Mouse (Mus musculus): ENCODE measurements at regions not wholly inside any gene's neighbourhood (a gene's known extent, or its start where the extent isn't known, plus 50 kb on each side); places are given as distances from the start of the nearest gene placed in this dataset.

DNA sequence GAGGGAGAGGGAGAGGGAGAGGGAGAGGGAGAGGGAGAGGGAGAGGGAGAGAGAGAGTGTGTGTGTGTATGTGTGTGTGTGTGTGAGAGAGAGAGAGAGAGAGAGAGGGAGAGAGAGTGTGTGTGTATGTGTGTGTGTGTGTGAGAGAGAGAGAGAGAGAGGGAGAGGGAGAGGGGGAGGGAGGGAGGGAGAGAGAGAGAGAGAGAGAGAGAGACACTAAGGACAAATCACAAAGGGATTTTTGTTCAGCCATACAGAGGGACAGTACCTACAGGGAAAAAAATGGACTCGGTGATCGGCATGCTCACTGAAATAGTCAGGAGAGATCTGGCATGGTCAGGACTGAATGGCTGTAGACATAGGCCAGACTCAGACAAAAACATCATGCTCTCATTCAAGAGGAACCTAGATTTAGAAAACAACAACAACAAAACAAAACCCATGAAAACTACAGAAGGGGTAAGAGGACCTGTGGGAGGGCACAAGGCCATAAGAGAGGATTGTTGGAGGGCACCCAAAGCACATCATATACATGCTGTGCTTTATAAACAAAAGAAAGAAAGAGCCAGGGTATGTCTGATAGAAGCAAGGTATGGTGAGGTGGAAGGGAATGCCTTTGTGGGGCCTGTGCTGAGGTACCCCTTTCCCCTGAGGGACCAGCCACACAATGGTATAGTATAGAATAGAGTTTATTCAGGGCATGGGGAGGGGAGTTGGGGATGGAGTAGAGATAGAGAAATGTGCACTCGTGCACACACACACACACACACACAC is 127.0 kb upstream of the Med14 start:
- no peak for DNase-seq

DNA sequence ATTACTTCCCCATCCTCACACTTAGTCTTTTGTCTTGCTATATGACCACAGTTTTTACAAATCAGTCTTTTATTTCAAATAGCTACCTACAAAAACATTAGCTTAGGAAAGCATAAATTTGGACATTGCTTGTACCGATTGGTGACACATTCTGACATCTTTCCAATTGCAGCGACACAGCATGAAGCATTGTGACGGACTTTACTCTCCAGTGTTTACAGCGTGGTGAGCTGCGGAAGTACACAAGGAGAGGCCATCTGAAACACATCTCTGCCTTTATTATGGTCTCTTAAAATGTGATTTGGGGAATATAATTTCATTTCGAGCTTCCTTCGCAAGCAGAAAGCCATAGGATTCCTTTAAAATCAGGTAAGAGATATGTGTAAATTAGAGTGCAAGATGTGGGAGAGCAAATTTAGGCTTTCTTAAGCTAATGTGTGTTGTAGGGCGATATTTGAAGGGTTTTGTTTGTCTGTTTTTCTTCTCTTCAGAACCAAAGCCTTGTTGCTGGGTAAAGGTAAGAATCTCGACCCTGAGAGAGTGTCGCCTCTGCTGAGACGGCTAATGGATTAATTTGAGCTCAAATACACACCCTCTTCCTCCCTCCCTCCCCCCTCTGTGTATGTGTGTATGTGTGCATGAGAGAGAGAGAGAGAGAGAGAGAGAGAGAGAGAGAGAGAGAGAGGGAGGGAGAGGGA is 126.3 kb upstream of the Med14 start:
- no peak for DNase-seq

- DNase-seq: no peak
Measured at GRCm38 (mm10) chrX:12887516-12887915, 125.6 kb upstream of the Med14 start.

DNA sequence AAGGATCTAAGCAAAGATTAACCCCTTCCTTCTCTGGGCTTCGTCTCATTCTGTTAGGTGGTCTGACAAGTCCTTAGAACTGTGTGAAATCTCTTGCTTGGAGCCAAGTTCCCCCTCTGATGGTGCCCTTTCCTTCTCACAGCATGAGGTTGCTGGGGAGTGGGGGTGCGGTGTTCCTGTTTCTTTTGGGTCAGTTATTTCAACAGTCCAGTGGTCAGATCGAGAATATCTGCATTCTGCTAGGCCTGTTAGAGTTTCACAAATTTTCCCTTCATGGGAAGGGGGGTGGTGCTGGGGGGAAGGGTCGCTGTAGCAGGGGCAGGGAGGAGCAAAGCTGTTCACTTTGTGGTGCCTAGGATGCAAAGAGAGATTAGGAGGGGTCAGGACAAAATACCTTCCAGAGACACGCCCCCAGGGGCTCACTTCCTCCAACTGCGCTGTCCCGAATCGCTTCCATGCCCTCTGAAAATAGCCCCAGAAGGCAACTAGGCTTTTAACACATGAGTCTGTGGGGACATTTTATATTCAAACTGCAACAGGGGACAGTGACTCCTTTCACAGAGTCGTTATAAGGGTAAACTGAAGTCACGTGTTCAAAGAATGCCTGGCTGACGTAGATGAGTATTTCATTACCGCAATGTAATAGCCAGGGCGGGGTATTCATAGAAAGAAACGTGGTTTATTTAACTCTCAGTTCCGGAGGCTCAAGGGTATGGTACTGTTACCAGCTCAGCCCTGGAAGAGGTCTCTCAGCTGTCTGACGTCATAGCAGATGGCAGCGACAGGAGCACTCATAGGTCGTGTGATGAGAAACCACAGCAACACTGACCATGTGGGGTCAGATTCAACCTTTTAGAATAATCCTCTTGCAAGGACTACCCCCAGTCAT is 124.5 kb upstream of the Med14 start:
- DNase-seq: no peak

GRCm38 (mm10) chrX:12879233-12879632 is 117.4 kb upstream of the Med14 start:
- no peak for DNase-seq

GRCm38 (mm10) chrX:12877506-12877905 is 115.6 kb upstream of the Med14 start:
- no peak for DNase-seq

DNA sequence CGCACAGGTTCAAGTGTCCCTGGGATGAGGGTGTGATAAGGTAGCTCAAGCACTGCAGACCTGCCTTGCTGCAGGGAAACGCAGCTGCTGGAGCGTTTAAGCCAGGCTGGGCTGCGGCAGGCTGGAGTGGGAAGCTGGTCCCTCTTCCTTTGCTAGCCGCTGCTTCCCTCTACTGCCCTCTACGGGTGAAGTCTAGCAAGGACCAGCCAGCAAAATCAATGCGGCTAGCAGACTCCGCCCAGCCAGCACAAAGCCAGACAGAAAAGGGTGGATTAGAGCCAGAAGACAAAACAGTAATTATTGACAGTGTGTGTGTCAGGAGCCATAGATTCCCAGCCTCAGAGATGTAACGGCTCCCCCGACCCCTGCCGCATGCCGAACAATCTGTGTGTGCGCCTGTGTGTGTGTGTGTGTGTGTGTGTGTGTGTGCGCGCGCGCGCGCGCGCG is 111.8 kb upstream of the Med14 start:
- DNase-seq: peak; percentile 78

GRCm38 (mm10) chrX:12873230-12873629 is 111.4 kb upstream of the Med14 start:
- DNase-seq: no peak

DNA sequence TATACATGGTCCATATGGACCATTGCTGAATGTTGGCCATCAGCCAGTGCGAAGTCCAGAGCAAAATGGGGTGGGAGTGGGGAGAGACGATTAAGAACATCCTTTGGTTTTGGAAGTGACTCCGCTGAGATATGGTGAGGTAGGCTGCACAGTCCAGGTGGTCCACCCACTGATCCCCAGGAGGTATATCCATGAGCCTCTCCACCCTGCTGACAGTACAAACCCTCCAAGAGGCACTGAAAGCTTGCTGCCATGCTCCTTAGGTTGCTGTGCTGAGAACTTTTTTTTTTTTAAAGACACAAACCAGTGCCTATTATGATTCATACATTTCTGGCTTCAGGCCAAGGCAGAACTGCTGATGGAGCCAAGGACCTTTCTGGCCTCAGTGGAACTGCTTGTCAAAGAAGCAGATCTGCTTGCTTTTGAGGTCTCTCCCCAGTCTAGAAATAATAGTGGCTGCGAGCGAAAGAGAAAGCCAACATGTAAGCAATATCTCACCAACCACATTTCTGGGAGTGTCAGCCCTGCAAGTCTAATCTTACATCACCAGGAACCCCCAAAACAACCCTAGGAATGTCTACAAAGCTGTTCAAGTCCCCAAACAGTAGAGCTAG is 105.1 kb upstream of the Med14 start:
- no peak for DNase-seq

DNA sequence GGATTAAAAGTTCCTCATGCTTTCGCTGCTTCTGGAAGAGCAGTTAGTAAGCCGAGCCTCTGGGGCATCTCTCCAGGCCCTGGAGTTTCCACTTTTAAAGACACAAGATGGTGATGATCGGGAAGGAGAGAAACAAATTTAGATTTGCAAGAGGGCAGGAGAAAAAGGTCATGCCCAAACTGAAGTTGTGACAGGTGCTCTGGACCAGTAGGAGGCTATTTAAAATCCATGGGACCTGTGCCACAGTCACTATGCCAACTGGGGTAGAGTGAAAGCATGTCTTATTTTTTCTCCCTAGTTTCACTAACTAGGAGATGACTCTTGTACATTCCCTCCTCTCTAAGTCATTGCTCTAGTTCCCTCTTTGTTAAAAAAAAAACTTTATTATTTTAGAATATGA is 104.3 kb upstream of the Med14 start:
- peak; percentile 10 for DNase-seq

- peak; percentile 11 for DNase-seq
Measured at GRCm38 (mm10) chrX:12860168-12860567, 98.3 kb upstream of the Med14 start.

DNA sequence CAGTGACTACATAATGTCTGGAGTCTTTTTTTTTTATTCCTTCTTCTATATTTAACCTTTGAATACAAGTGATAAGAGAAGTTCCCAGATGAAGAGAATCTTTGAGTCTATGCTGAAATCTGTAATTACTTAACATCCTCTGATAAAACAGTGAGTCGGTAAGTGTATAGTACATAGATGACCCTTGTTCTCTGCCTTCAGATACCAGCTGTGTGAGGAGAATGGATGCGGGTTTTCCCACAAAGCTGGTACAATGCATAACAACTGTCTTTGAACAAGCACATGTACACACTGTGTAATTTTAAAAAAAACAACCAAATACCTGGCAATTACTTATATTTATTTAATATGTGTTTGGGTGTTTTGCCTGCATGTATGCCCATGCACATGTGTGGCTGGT is 96.9 kb upstream of the Med14 start:
- no peak for DNase-seq

DNA sequence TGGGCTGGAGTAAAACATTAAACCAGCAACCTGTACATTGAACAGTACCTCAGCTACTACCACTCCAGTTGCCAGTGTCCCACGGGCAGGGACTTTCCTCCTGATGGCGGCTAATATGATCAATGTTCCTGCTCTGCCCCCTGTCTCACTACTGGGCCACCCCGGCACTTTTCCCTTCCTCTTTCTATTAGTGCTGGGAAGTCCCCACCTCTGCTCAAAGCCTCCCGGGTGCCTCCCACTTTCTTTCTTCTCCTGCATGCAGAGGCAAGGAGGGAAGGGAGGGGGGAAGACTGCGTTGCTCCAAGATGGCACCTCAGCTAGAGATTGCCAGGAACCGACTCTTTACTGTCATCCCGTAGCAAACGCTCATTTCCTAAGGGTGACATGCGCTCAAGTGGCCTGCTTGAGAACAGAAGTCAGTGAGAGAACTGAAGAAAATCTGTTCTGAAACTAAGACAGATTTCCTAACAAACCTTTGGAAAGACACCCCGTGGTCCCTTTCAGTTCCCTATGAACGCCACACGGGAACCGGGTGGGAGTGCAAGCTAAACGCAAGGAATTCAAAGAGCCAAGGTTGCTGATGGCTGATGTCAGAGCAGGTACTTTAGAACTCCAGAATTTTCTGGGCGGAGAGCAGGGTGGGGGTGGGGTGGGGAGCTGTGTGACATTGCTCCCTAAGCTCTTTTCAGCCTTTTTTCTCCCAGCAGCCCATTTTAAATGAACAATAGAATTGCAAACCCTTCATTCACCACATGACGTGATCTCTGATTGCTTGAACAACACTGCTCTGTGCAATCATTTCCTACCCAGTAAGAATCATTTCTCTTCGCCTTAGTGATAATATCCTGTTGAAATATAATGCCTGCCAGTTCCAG is 96.2 kb upstream of the Med14 start:
- peak; percentile 45 for DNase-seq

DNA sequence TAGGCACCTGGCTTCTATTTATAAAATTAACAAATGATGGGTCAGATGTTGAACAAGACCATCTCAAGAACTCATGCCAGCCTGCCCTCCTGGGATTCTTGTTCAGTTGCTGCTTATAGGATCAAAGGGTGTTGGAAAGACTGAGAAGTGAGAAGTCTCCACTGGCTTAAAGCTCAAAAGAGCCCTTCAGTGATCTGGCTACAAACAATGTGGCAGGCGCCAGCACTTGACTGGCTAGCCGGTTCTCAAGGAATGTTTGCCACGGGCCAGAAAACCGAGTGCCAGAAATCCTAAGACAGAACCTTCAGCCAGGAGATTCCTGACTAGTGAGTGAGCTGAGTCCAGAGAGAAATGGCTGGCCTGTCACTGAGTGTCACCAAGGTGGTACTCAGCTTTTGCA is 93.6 kb upstream of the Med14 start:
- DNase-seq: peak; percentile 23

DNA sequence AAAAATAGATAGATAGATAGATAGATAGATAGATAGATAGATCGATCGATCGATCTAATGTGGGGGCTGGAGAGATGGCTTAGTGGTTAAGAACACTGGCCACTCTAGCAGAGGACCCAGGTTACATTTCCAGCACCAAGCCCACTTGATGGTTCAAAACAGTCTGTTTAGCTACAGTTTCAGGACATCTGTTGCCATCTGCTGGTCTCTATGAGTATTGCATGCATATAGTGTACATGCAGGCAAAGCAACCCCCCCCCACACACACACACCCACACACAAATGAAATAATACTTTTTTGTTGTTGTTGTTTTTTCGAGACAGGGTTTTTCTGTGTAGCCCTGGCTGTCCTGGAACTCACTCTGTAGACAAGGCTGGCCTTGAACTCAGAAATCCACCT is 89.8 kb upstream of the Med14 start:
- no peak for DNase-seq

DNA sequence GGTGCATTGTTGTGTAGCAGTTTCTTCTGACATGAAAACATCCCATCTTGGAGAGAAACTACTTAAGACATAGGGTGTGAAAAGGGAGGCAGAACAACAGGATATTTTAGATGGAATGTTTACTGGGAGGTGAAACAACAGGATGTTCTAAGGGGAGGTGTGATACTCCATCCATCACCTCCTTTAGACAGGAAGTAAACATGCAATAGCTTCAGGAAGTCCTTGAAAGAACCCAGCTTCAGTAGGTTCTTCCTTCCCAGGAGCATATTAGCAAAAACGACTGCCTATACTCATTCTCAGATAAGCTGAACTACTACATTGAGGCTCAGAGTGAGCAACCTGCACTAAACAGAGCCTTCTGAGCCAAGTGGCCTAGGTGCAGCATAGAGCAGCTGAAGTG is 82.6 kb upstream of the Med14 start:
- DNase-seq: no peak

GRCm38 (mm10) chrX:12841021-12841325 is 79.1 kb upstream of the Med14 start:
- no peak for DNase-seq

DNA sequence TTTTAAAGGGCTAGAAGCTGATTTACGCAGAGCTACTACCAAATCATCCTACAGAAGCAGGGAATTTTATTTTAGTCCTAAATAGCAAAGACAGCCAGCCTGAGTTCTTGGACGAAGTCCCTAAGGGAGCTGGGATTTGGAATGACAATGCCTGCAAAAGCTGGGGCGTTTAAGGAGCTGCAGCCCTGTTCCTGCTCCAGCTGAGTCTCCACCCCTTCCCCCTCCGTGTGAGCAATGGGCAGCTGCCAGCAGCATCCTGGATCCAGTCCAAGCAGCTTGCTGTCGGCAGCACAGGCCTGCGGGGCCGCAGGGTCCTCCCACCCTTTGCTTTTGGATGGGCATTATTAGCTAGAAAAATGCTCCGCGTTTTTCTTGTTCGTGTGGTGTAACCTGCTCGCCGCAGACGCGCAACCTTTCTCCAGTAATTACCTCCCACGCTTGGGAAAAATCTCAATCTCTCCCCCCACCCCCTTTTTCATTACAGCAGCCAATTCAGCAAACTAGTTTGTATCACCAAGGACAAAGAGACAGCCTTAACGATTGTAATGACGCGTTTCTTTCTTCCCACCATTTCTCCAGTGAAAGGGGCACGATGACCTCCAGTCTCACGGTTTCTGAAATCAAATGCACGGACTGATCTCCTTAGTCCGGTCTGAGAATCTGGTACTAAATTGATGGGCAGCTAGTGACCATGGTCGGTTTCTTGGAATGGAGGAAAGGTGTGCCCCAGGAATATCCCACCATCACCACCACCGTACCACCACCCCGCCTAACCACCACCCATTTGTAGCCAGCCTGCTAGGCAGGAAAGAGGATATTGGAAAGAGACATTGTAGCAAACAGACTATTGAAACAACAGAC is 78.5 kb upstream of the Med14 start:
- DNase-seq: peak; percentile 89

DNA sequence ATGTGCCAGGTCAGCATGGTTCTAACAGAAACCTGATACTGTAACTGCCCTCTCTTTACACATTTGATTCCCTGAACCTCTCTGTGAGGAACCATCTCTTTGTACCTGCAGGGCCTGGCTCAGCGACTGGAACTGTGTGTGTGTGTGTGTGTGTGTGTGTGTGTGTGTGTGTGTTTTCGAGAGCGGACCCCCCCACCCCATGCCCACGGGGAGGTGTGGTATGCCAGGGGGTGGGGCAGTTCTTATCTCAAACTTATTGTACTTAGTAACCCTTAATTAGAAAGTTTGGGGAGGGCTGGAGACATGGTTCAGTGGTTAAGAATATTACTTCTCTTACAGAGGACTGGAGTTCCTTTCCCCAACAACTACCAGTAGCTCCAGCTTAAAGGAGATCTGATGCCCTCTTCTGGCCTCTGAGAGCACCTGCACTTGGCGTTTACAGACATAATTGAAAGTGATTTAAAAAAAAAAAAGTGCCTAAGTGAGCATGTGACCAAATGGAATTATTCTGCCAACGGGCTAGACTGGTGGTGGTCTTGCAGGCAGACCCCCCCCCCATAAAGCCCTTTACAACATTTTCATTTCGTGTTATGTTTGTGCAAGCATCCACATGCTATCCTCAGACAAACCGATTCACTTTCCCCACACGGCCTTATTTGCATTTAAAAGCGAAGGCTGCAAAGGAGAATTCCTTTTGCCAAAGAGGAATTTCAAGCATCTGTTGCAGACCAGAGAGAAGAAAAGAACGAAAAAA is 77.7 kb upstream of the Med14 start:
- DNase-seq: peak; percentile 28

DNA sequence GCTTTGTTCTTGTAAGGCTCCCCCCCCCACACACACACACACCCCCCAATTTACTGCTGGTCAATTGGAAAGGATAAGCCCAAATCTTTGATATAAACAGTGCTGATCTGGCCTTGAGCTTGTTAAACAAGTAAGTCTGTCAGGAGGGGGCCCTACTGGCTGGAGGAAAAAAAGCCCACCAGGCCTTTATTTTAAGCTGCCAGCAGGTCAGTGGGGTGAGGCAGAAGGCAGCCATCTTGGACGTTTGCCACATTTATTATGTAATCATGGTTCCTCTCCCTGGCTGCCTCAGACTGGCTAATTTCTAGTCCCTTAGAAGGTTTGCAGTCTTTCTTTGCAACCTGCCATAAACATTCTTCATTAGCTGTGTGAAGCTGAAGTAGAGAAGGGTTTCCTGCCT is 75.9 kb upstream of the Med14 start:
- DNase-seq: no peak
